Mouse (Mus musculus) lung, postnatal 0 days (tissue): ENCODE results near the gene Usp39. TPM values are rescaled to one million over a fixed set of nuclear protein-coding genes. Genes with fewer than 3 reads are reported as not detected.
A peak's percentile ranks its signal among the peaks of the same experiment; 100 is the strongest.

ENCODE experiments used
- ATAC-seq: fragments of 200-750 bp; cut with Nextera tagmentation; 2 replicates; pipeline ENCODE4 v1.8.0; 2017; ENCODE audit warnings: moderate library complexity
- DNase-seq: peaks from one replicate; pipeline ENCODE4 v3.0.0-alpha.2; 2016; ENCODE audit warnings: low spot score
- H3K27ac ChIP-seq: fragments of 300-500 bp; sonication (generic); 2 replicates; pipeline ENCODE4 v1.5.1; 2014; ENCODE audit warnings: antibody characterized with exemption, mild to moderate bottlenecking, low read length, mixed read lengths
- H3K27me3 ChIP-seq: fragments of 300-500 bp; sonication (generic); replicated peaks from 2 replicates; pipeline ENCODE4 v1.6.1; 2014; ENCODE audit warnings: low read length, mixed read lengths; ENCODE audit not compliant: insufficient read depth
- H3K36me3 ChIP-seq: fragments of 300-500 bp; sonication (generic); 2 replicates; pipeline ENCODE4 v1.6.1; 2014; ENCODE audit warnings: low read length, mixed read lengths; ENCODE audit not compliant: insufficient read depth
- H3K4me1 ChIP-seq: fragments of 300-500 bp; sonication (generic); 2 replicates; pipeline ENCODE4 v1.6.1; 2014; ENCODE audit warnings: antibody characterized with exemption, low read depth, low read length, mixed read lengths; ENCODE audit not compliant: insufficient read depth
- H3K4me2 ChIP-seq: fragments of 300-500 bp; sonication (generic); replicated peaks from 2 replicates; pipeline ENCODE4 v1.6.1; 2014; ENCODE audit warnings: low read depth, mild to moderate bottlenecking, low read length, moderate library complexity, mixed read lengths
- H3K4me3 ChIP-seq: fragments of 300-500 bp; sonication (generic); 2 replicates; pipeline ENCODE4 v1.5.1; 2014; ENCODE audit warnings: low read depth, low read length
- H3K9ac ChIP-seq: fragments of 300-500 bp; sonication (generic); replicated peaks from 2 replicates; pipeline ENCODE4 v1.6.1; 2014; ENCODE audit warnings: low read depth, mild to moderate bottlenecking
- H3K9me3 ChIP-seq: fragments of 300-500 bp; sonication (generic); 2 replicates; pipeline ENCODE4 v1.6.1; 2016; ENCODE audit warnings: low read length, mixed read lengths
- CTCF ChIP-seq: IDR thresholded peaks from 2 replicates; pipeline ENCODE4 v1.5.1; 2016; ENCODE audit warnings: antibody characterized with exemption, mild to moderate bottlenecking
- EP300 ChIP-seq: IDR thresholded peaks from 2 replicates; pipeline ENCODE4 v1.6.1; 2016; ENCODE audit warnings: antibody characterized with exemption, mild to moderate bottlenecking, control low read depth
- WGBS: fragments of 180-500 bp; shearing (Covaris S2); extraction: QIAGEN DNeasy Blood & Tissue Kit; methylation state at CpG from one replicate; pipeline ENCODE4 v1.1.7; 2014; 5-methylcytosine and 5-hydroxymethylcytosine counted together
- polyA plus RNA-seq: library from polyadenylated mRNA; unstranded; fragments of >200 nt; fragmentation: Nextera tagmentation; extraction: Ambion mirVana; gene quantifications from 2 replicates; pipeline ENCODE4 v1.2.1, GENCODE M21; 2015

Usp39 gene
- polyA plus RNA-seq, 1 experiment from 2014 or later: 27.4 TPM

GRCm38 (mm10) chr6:72369557-72369956 lies 24.6 kb upstream of the Usp39 start:
- Histone ChIP-seq H3K9ac (no peak overlapping the region), H3K27ac (no peak overlapping the region), H3K27me3 (no peaks in the 10 kb centered on the region), H3K4me3 (no peak overlapping the region), H3K4me2 (no peak overlapping the region), H3K4me1 (peaks cover 14% of the 10 kb centered on the region; the same call in 1 of the 2 replicates), H3K36me3 (no peaks in the 10 kb centered on the region), H3K9me3 (no peaks in the 10 kb centered on the region)
- ATAC-seq (no peak), DNase-seq (no peak)
- TF ChIP-seq EP300: no peak
- TF ChIP-seq CTCF: peak; percentile 56
- whole genome bisulfite sequencing: 73% methylated on average over 4 of the region's 4 CpGs

- Histone ChIP-seq H3K27me3 (no peaks in the 10 kb centered on the region), H3K4me3 (no peak overlapping the region), H3K36me3 (no peaks in the 10 kb centered on the region), H3K4me1 (peaks cover 11% of the 10 kb centered on the region; the same call in 1 of the 2 replicates), H3K9me3 (no peaks in the 10 kb centered on the region), H3K9ac (no peak overlapping the region), H3K27ac (no peak overlapping the region), H3K4me2 (no peak overlapping the region)
- DNase-seq (no peak), ATAC-seq (no peak)
- WGBS: 83% methylated on average over 4 of the region's 4 CpGs
- no peak for TF ChIP-seq CTCF
- TF ChIP-seq EP300: no peak
Measured at GRCm38 (mm10) chr6:72367460-72367974, 22.5 kb upstream of the Usp39 start.

- no peak within 1 kb of the TSS for H3K4me2 ChIP-seq
- no peaks in the 10 kb centered on the region for H3K36me3 ChIP-seq
- no peaks in the 10 kb centered on the region for H3K27me3 ChIP-seq
- H3K9me3 ChIP-seq: no peaks in the 10 kb centered on the region
- no peak within 1 kb of the TSS for H3K27ac ChIP-seq
- no peak within 1 kb of the TSS for H3K4me3 ChIP-seq
- no peak within 1 kb of the TSS for H3K9ac ChIP-seq
- no peak for ATAC-seq
- TF ChIP-seq CTCF (no peak), EP300 (no peak)
- DNase-seq: no peak
- H3K4me1 ChIP-seq: peaks cover 11% of the 10 kb centered on the region; the same call in 1 of the 2 replicates
- 75% methylated on average over 4 of the region's 4 CpGs for WGBS
Measured at GRCm38 (mm10) chr6:72366844-72367443, 22.0 kb upstream of the Usp39 start, which contains the start of gene Rnf181. TSS of gene Rnf181 (minus strand) at chr6:72366956.

- H3K9ac ChIP-seq: no peak overlapping the region
- H3K27ac ChIP-seq: no peak overlapping the region
- WGBS: 45% methylated on average over 3 of the region's 3 CpGs
- H3K4me3 ChIP-seq: no peak overlapping the region
- ATAC-seq (no peak), DNase-seq (no peak)
- no peaks in the 10 kb centered on the region for H3K27me3 ChIP-seq
- H3K36me3 ChIP-seq: no peaks in the 10 kb centered on the region
- no peaks in the 10 kb centered on the region for H3K9me3 ChIP-seq
- H3K4me2 ChIP-seq: no peak overlapping the region
- no peak for TF ChIP-seq CTCF
- TF ChIP-seq EP300: no peak
- H3K4me1 ChIP-seq: peaks cover 6% of the 10 kb centered on the region; the same call in 1 of the 2 replicates
Measured at GRCm38 (mm10) chr6:72366304-72366703, 21.3 kb upstream of the Usp39 start.

- H3K27ac ChIP-seq: no peak overlapping the region
Measured at GRCm38 (mm10) chr6:72364985-72365384, 20.0 kb upstream of the Usp39 start.

GRCm38 (mm10) chr6:72364009-72364408 lies 19.0 kb upstream of the Usp39 start:
- no peaks in the 10 kb centered on the region for H3K9me3 ChIP-seq
- ATAC-seq (no peak), DNase-seq (no peak)
- H3K9ac ChIP-seq: no peak overlapping the region
- TF ChIP-seq EP300 (no peak), CTCF (peak; percentile 53)
- peaks cover 11% of the 10 kb centered on the region for H3K36me3 ChIP-seq
- no peak overlapping the region for H3K27ac ChIP-seq
- H3K4me1 ChIP-seq: peaks cover 7% of the 10 kb centered on the region; the same call in 1 of the 2 replicates
- H3K4me3 ChIP-seq: no peak overlapping the region
- no peak overlapping the region for H3K4me2 ChIP-seq
- no peaks in the 10 kb centered on the region for H3K27me3 ChIP-seq
- WGBS: 41% methylated on average over 7 of the region's 7 CpGs

More at GRCm38 (mm10) chr6:72364985-72365384, 20.0 kb upstream of the Usp39 start:
- Histone ChIP-seq H3K9me3 (no peaks in the 10 kb centered on the region), H3K4me2 (no peak overlapping the region), H3K36me3 (peaks cover 8% of the 10 kb centered on the region; the same call in 1 of the 2 replicates), H3K27me3 (no peaks in the 10 kb centered on the region), H3K9ac (no peak overlapping the region), H3K4me1 (peaks cover 9% of the 10 kb centered on the region; the same call in 1 of the 2 replicates), H3K4me3 (no peak overlapping the region)
- WGBS: 62% methylated on average over 6 of the region's 6 CpGs
- no peak for DNase-seq
- TF ChIP-seq EP300 (no peak), CTCF (no peak)
- no peak for ATAC-seq
